Mouse (Mus musculus): ENCODE measurements around the gene Acr. TPM values are rescaled to one million over a fixed set of nuclear protein-coding genes. Genes with fewer than 3 reads are reported as not detected.
A peak's percentile ranks its signal among the peaks of the same experiment; 100 is the strongest.

The Acr gene
- polyA plus RNA-seq, 1 experiment from 2014 or later: 2.6 TPM

- no peak overlapping the region for H3K9ac ChIP-seq (replicated peaks; ENCODE audit: low read depth, low read length)
- H3K27ac ChIP-seq (ENCODE audit: low read depth, low read length): no peak overlapping the region
- no peak overlapping the region for H3K4me3 ChIP-seq (ENCODE audit: low read depth, low read length)
- 0 out of 2 replicates have a peak, but pooled peaks cover 3% of the 10 kb centered on the region for H3K36me3 ChIP-seq (ENCODE audit: control insufficient read depth, insufficient read depth, low read length)
- peaks cover 7% of the 10 kb centered on the region; the same call in 1 of the 2 replicates for H3K4me1 ChIP-seq (ENCODE audit: control insufficient read depth, insufficient read depth, low read length)
- no peak for ATAC-seq (ENCODE audit: low read depth)
- H3K9me3 ChIP-seq (ENCODE audit: control insufficient read depth, low read length): no peaks in the 10 kb centered on the region
- H3K4me2 ChIP-seq (ENCODE audit: low read depth, low read length): no peak overlapping the region
- H3K27me3 ChIP-seq (ENCODE audit: control insufficient read depth, insufficient read depth, low read length): peaks cover 17% of the 10 kb centered on the region
- WGBS: 90% methylated on average over 19 of the region's 19 CpGs
These were observed 41.3 kb upstream of the Acr start for GRCm38 (mm10) chr15:89526776-89527325.

GRCm38 (mm10) chr15:89527466-89527865 lies 40.7 kb upstream of the Acr start:
- Histone ChIP-seq H3K4me2 (ENCODE audit: low read depth, low read length) (no peak overlapping the region), H3K27me3 (ENCODE audit: control insufficient read depth, insufficient read depth, low read length) (peaks cover 17% of the 10 kb centered on the region), H3K4me1 (ENCODE audit: control insufficient read depth, insufficient read depth, low read length) (peaks cover 13% of the 10 kb centered on the region; the same call in 1 of the 2 replicates), H3K27ac (ENCODE audit: low read depth, low read length) (no peak overlapping the region), H3K4me3 (ENCODE audit: low read depth, low read length) (no peak overlapping the region), H3K9ac (replicated peaks; ENCODE audit: low read depth, low read length) (no peak overlapping the region), H3K9me3 (ENCODE audit: control insufficient read depth, low read length) (no peaks in the 10 kb centered on the region), H3K36me3 (ENCODE audit: control insufficient read depth, insufficient read depth, low read length) (0 out of 2 replicates have a peak, but pooled peaks cover 3% of the 10 kb centered on the region)
- ATAC-seq (ENCODE audit: low read depth): no peak
- WGBS: 77% methylated on average over 7 of the region's 7 CpGs

- no peak overlapping the region for H3K27ac ChIP-seq (ENCODE audit: low read depth, low read length)
- no peaks in the 10 kb centered on the region for H3K9me3 ChIP-seq (ENCODE audit: control insufficient read depth, low read length)
- no peak overlapping the region for H3K9ac ChIP-seq (replicated peaks; ENCODE audit: low read depth, low read length)
- WGBS: 91% methylated on average over 18 of the region's 18 CpGs
- H3K4me2 ChIP-seq (ENCODE audit: low read depth, low read length): no peak overlapping the region
- H3K36me3 ChIP-seq (ENCODE audit: control insufficient read depth, insufficient read depth, low read length): 0 out of 2 replicates have a peak, but pooled peaks cover 3% of the 10 kb centered on the region
- no peak for ATAC-seq (ENCODE audit: low read depth)
- peaks cover 22% of the 10 kb centered on the region for H3K4me1 ChIP-seq (ENCODE audit: control insufficient read depth, insufficient read depth, low read length)
- peaks cover 11% of the 10 kb centered on the region for H3K27me3 ChIP-seq (ENCODE audit: control insufficient read depth, insufficient read depth, low read length)
- no peak overlapping the region for H3K4me3 ChIP-seq (ENCODE audit: low read depth, low read length)
These were observed 39.8 kb upstream of the Acr start for GRCm38 (mm10) chr15:89528201-89528850.

GRCm38 (mm10) chr15:89528923-89529322 lies 39.2 kb upstream of the Acr start:
- Histone ChIP-seq H3K4me1 (ENCODE audit: control insufficient read depth, insufficient read depth, low read length) (peaks cover 27% of the 10 kb centered on the region), H3K27ac (ENCODE audit: low read depth, low read length) (no peak overlapping the region), H3K9me3 (ENCODE audit: control insufficient read depth, low read length) (no peaks in the 10 kb centered on the region), H3K9ac (replicated peaks; ENCODE audit: low read depth, low read length) (no peak overlapping the region), H3K4me3 (ENCODE audit: low read depth, low read length) (no peak overlapping the region), H3K4me2 (ENCODE audit: low read depth, low read length) (no peak overlapping the region), H3K27me3 (ENCODE audit: control insufficient read depth, insufficient read depth, low read length) (peaks cover 8% of the 10 kb centered on the region; the same call in 1 of the 2 replicates), H3K36me3 (ENCODE audit: control insufficient read depth, insufficient read depth, low read length) (0 out of 2 replicates have a peak, but pooled peaks cover 3% of the 10 kb centered on the region)
- WGBS: 96% methylated on average over 10 of the region's 10 CpGs
- no peak for ATAC-seq (ENCODE audit: low read depth)

- Histone ChIP-seq H3K4me3 (ENCODE audit: low read depth, low read length) (no peak overlapping the region), H3K27ac (ENCODE audit: low read depth, low read length) (no peak overlapping the region), H3K36me3 (ENCODE audit: control insufficient read depth, insufficient read depth, low read length) (0 out of 2 replicates have a peak, but pooled peaks cover 3% of the 10 kb centered on the region), H3K9ac (replicated peaks; ENCODE audit: low read depth, low read length) (no peak overlapping the region), H3K4me2 (ENCODE audit: low read depth, low read length) (no peak overlapping the region), H3K9me3 (ENCODE audit: control insufficient read depth, low read length) (no peaks in the 10 kb centered on the region), H3K4me1 (ENCODE audit: control insufficient read depth, insufficient read depth, low read length) (peaks cover 24% of the 10 kb centered on the region), H3K27me3 (ENCODE audit: control insufficient read depth, insufficient read depth, low read length) (no peaks in the 10 kb centered on the region)
- 5% methylated on average over 4 of the region's 4 CpGs for WGBS
- no peak for ATAC-seq (ENCODE audit: low read depth)
These were observed 37.8 kb upstream of the Acr start for GRCm38 (mm10) chr15:89530336-89530735.

GRCm38 (mm10) chr15:89531399-89531798 lies 36.7 kb upstream of the Acr start:
- no peak overlapping the region for H3K4me3 ChIP-seq (ENCODE audit: low read depth, low read length)
- no peaks in the 10 kb centered on the region for H3K27me3 ChIP-seq (ENCODE audit: control insufficient read depth, insufficient read depth, low read length)
- 0 out of 2 replicates have a peak, but pooled peaks cover 3% of the 10 kb centered on the region for H3K36me3 ChIP-seq (ENCODE audit: control insufficient read depth, insufficient read depth, low read length)
- no peaks in the 10 kb centered on the region for H3K9me3 ChIP-seq (ENCODE audit: control insufficient read depth, low read length)
- ATAC-seq (ENCODE audit: low read depth): no peak
- peaks cover 24% of the 10 kb centered on the region for H3K4me1 ChIP-seq (ENCODE audit: control insufficient read depth, insufficient read depth, low read length)
- WGBS: 92% methylated on average over 5 of the region's 5 CpGs
- no peak overlapping the region for H3K4me2 ChIP-seq (ENCODE audit: low read depth, low read length)
- H3K27ac ChIP-seq (ENCODE audit: low read depth, low read length): no peak overlapping the region
- H3K9ac ChIP-seq (replicated peaks; ENCODE audit: low read depth, low read length): no peak overlapping the region

GRCm38 (mm10) chr15:89532026-89532923 lies 35.9 kb upstream of the Acr start:
- 30% methylated on average over 29 of the region's 29 CpGs for WGBS
- Histone ChIP-seq H3K4me1 (ENCODE audit: control insufficient read depth, insufficient read depth, low read length) (peaks cover 24% of the 10 kb centered on the region), H3K9me3 (ENCODE audit: control insufficient read depth, low read length) (no peaks in the 10 kb centered on the region), H3K4me2 (ENCODE audit: low read depth, low read length) (peak overlapping the region; percentile 81), H3K27ac (ENCODE audit: low read depth, low read length) (peak overlapping the region; percentile 83), H3K4me3 (ENCODE audit: low read depth, low read length) (peak overlapping the region; percentile 42), H3K36me3 (ENCODE audit: control insufficient read depth, insufficient read depth, low read length) (0 out of 2 replicates have a peak, but pooled peaks cover 2% of the 10 kb centered on the region), H3K9ac (replicated peaks; ENCODE audit: low read depth, low read length) (peak overlapping the region; percentile 59), H3K27me3 (ENCODE audit: control insufficient read depth, insufficient read depth, low read length) (no peaks in the 10 kb centered on the region)
- ATAC-seq (ENCODE audit: low read depth): peak; percentile 88

GRCm38 (mm10) chr15:89532924-89533842 lies 34.9 kb upstream of the Acr start:
- Histone ChIP-seq H3K9me3 (ENCODE audit: control insufficient read depth, low read length) (no peaks in the 10 kb centered on the region), H3K4me1 (ENCODE audit: control insufficient read depth, insufficient read depth, low read length) (peaks cover 24% of the 10 kb centered on the region), H3K27ac (ENCODE audit: low read depth, low read length) (peak overlapping the region; percentile 83), H3K4me3 (ENCODE audit: low read depth, low read length) (peak overlapping the region; percentile 42), H3K36me3 (ENCODE audit: control insufficient read depth, insufficient read depth, low read length) (no peaks in the 10 kb centered on the region), H3K9ac (replicated peaks; ENCODE audit: low read depth, low read length) (peak overlapping the region; percentile 59), H3K27me3 (ENCODE audit: control insufficient read depth, insufficient read depth, low read length) (no peaks in the 10 kb centered on the region), H3K4me2 (ENCODE audit: low read depth, low read length) (peak overlapping the region; percentile 81)
- ATAC-seq (ENCODE audit: low read depth): peak; percentile 62
- 67% methylated on average over 23 of the region's 23 CpGs for WGBS
